Mouse (Mus musculus) embryonic fibroblast, embryonic 13.5 days (primary cell): ENCODE results near the gene March10. TPM values are rescaled to one million over a fixed set of nuclear protein-coding genes. Genes with fewer than 3 reads are reported as not detected.

Experiments
- H3K27ac ChIP-seq: 2 replicates; pipeline ENCODE4 v1.5.1; 2012; ENCODE audit warnings: low read length, control low read depth, inconsistent platforms; ENCODE audit not compliant: insufficient read depth
- H3K4me1 ChIP-seq: 2 replicates; pipeline ENCODE4 v1.6.1; 2011; ENCODE audit warnings: low read length; ENCODE audit not compliant: control insufficient read depth, insufficient read depth
- H3K4me3 ChIP-seq: 2 replicates; pipeline ENCODE4 v1.5.1; 2011; ENCODE audit warnings: mild to moderate bottlenecking, control low read depth, low read length; ENCODE audit not compliant: insufficient read depth
- CTCF ChIP-seq: IDR thresholded peaks from 2 replicates; pipeline ENCODE4 v1.5.1; 2011; ENCODE audit warnings: mild to moderate bottlenecking, control low read depth, low read length, moderate library complexity, borderline replicate concordance; ENCODE audit not compliant: insufficient read depth
- POLR2A ChIP-seq: IDR thresholded peaks from 2 replicates; pipeline ENCODE4 v1.6.1; 2011; ENCODE audit warnings: low read depth, mild to moderate bottlenecking, control low read depth, low read length, moderate library complexity
- polyA plus RNA-seq: library from polyadenylated mRNA; stranded (reverse); fragments of >200 nt; gene quantifications from 2 replicates; pipeline ENCODE4 v1.2.4, GENCODE M21; 2011; ENCODE audit warnings: low read depth; ENCODE audit not compliant: missing spikeins, insufficient read length

March10 gene
- polyA plus RNA-seq, 1 experiment, result not detected

- no peak overlapping the region for H3K27ac ChIP-seq
- H3K4me1 ChIP-seq, result no peaks in the 10 kb centered on the region
- H3K4me3 ChIP-seq, result no peak overlapping the region
- no peak for TF ChIP-seq POLR2A
- TF ChIP-seq CTCF, result no peak
Measured at GRCm38 (mm10) chr11:105348495-105348982, 108.0 kb downstream of the March10 start.

DNA sequence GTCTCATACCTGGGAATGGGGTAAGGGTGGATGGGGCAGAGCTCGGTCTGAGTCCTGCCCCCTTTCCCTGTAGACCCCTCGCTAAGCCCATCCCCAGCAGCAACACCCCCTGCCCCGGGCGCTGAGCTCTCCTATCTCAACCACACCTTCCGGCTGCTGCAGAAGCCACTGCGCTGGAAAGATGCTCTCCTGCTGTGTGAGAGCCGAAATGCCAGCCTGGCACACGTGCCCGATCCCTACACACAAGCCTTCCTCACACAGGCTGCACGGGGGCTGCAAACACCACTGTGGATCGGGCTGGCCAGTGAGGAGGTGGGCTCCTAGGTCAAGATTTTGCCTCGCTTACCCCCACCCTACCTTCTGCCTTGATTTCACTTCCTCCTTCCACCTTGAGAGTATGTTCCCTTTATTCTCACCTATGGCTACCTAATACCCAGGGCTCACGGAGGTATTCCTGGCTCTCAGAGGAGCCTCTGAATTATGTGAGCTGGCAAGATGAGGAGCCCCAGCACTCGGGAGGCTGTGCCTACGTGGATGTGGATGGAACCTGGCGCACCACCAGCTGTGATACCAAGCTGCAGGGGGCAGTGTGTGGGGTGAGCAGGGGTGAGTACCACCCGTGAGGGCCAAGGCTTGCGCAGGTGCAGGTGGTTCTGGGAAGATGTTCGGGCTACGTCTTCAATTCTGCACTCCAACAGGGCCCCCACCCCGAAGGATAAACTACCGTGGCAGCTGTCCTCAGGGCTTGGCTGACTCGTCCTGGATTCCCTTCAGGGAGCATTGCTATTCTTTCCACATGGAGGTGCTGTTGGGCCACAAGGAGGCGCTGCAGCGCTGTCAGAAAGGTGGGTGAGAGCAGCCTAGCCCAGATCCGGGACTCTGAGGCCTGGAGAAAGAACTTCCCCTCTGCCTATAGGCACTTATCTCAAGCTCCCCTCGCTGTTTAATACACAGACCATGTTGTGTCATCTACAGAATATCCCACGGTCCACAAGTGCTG, 109.1 kb downstream of the March10 start:
- TF ChIP-seq CTCF, result peak; percentile 71; the same call in 1 of the 2 replicates
- no peak for TF ChIP-seq POLR2A
- Histone ChIP-seq H3K27ac (no peak overlapping the region), H3K4me3 (no peak overlapping the region), H3K4me1 (no peaks in the 10 kb centered on the region)

- TF ChIP-seq POLR2A (no peak), CTCF (peak; percentile 33; the same call in 1 of the 2 replicates)
- Histone ChIP-seq H3K4me3 (no peak overlapping the region), H3K4me1 (no peaks in the 10 kb centered on the region), H3K27ac (no peak overlapping the region)
Measured at GRCm38 (mm10) chr11:105345284-105345683, 111.3 kb downstream of the March10 start.

DNA sequence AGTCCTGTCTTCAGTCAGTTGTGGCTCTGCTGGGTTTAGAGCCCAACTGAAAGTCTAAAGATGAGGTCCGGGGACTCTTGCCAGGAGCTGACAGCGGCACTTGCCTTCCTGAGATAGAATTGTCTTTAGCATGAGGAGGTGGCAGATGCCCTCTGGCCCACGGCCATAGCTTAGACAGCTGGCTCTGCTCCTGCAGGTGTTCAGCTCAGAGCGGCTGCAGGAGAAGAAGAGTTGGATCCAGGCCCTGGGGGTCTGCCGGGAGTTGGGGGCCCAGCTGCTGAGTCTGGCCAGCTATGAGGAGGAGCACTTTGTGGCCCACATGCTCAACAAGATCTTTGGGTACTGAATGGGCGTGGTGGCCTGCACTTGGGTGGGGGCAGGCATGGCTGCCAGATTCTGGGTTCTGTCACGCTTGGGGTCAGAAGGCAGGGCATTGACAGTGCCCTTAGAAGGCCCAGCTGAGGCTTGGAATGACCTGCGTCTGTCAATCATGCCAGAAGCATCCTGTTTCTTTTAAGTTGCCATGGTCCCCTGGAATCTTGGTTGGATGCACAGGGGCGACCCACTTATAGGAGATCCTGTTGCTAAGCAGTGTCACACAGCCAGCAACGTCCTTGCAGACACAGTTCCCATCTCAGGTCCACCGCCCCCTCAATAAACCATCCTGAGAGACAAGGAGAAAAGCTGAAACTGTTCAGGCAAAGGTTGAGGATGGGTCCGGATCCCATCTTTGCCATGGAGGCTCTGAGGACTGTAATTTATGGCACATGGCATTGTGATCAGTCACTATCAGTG, 117.7 kb downstream of the March10 start:
- no peak for TF ChIP-seq POLR2A
- TF ChIP-seq CTCF, result no peak
- Histone ChIP-seq H3K27ac (no peak overlapping the region), H3K4me3 (no peak overlapping the region), H3K4me1 (no peaks in the 10 kb centered on the region)

DNA sequence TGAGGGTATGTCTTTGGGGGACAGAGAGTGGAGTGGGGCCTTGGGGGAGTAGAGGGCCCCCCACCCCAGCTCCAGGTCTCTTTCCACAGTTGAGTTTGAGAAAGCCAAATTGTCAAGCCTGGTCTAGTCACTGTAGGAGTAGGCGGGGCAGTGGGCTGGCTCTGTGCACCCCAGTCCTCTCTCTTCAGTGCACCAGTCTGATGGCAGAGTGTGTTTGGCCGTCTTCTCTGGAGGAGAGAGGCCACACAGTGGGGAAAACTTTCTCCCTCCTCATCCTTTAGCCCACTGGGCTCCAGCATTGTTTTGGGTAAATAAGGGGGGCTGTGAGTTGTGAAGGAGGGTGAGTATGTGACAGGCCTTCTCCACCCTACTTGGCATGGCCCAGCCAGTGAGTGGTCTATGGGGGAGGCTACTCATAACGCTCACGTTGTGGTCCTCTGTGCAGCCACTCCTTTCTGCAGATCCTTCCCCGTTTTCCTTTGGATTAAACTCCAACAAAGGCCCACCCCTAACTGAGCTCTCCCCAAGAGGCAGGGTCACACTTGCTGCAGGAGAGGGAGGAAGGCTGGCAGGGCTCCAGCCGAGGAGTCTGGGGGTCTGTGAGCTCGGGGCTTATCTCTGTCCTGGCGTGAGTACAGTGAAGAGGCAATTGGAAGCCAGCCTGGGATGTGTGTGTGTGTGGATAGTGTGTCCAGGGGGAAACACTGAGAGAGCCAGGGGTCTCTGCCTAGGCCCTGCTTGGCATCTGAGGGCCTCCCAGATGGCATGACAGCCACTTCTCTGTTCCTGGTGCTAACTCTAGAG, 122.5 kb downstream of the March10 start:
- no peak overlapping the region for H3K27ac ChIP-seq
- TF ChIP-seq POLR2A (no peak), CTCF (no peak)
- 0 out of 2 replicates have a peak, but pooled peaks cover 4% of the 10 kb centered on the region for H3K4me1 ChIP-seq
- no peak overlapping the region for H3K4me3 ChIP-seq

GRCm38 (mm10) chr11:105332468-105332867, 124.1 kb downstream of the March10 start:
- Histone ChIP-seq H3K27ac (no peak overlapping the region), H3K4me3 (no peak overlapping the region), H3K4me1 (0 out of 2 replicates have a peak, but pooled peaks cover 4% of the 10 kb centered on the region)
- TF ChIP-seq POLR2A, result no peak
- TF ChIP-seq CTCF, result peak; percentile 65; the same call in 1 of the 2 replicates

GRCm38 (mm10) chr11:105331732-105332131, 124.8 kb downstream of the March10 start:
- no peak overlapping the region for H3K4me3 ChIP-seq
- TF ChIP-seq POLR2A (no peak), CTCF (no peak)
- no peak overlapping the region for H3K27ac ChIP-seq

DNA sequence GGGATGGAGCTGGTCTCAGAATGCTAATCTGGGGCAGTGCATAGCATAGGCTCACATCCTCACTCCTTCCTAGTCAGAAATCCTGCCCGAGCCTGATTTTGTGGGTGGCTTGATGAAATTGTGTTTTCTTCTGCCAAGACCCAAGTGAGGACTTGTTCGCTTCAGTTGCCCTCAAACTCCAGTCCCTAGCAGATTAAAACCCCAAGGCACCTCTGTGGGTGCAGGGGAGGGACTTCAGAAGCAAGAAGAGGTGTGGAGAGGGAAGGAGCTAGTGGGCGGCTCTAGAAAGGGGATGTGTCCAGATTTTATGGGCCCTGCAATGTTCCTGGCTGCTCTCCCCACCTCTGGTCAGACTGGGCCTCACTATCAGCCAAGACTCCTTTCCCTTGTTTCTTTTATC, 125.4 kb downstream of the March10 start:
- no peak overlapping the region for H3K27ac ChIP-seq
- 0 out of 2 replicates have a peak, but pooled peaks cover 4% of the 10 kb centered on the region for H3K4me1 ChIP-seq
- H3K4me3 ChIP-seq, result no peak overlapping the region
- no peak for TF ChIP-seq CTCF
- no peak for TF ChIP-seq POLR2A

More at GRCm38 (mm10) chr11:105331732-105332131, 124.8 kb downstream of the March10 start:
- H3K4me1 ChIP-seq, result 0 out of 2 replicates have a peak, but pooled peaks cover 4% of the 10 kb centered on the region
